Mouse (Mus musculus): ENCODE data around the gene Tuba4a. TPM values are rescaled to one million over a fixed set of nuclear protein-coding genes. Genes with fewer than 3 reads are reported as not detected.

The Tuba4a gene
- total and polyA plus RNA-seq, 3 experiments: 180 to 294 (median 192) TPM

GRCm38 (mm10) chr1:75192452-75192851, 27.2 kb downstream of the Tuba4a start:
- Histone ChIP-seq H3K4me1 (ENCODE audit: control insufficient read depth in 1 of 2, insufficient read depth in 2 of 2) (peaks cover 10 to 38% of the 10 kb centered on the region in 2 experiments), H3K4me3 (replicated peaks in 1 of 3; ENCODE audit: low read depth in 2 of 3, low read length in 2 of 3, poor library complexity in 1 of 3) (peak overlapping the region; percentile 89 to 98 (median 97)), H3K36me3 (replicated peaks in 1 of 2; ENCODE audit: control insufficient read depth in 1 of 2, insufficient read depth in 1 of 2, low read length in 1 of 2) (peaks cover 18 to 54% of the 10 kb centered on the region in 2 experiments), H3K27ac (ENCODE audit: insufficient read depth, low read depth) (peak overlapping the region; percentile 93), H3K4me2 (ENCODE audit: insufficient read depth, low read depth, poor library complexity, severe bottlenecking) (peak overlapping the region; percentile 27), H3K9ac (ENCODE audit: insufficient read depth, low read depth) (peak overlapping the region; percentile 90), H3K27me3 (replicated peaks) (no peaks in the 10 kb centered on the region), H3K79me2 (replicated peaks; ENCODE audit: control insufficient read depth, extremely low read depth, insufficient read depth, poor library complexity, severe bottlenecking) (no peaks in the 10 kb centered on the region), H3K9me3 (replicated peaks; ENCODE audit: low read length) (no peaks in the 10 kb centered on the region)
- dilution Hi-C loops (cut with MboI; ENCODE audit: extremely low pct_ligation_motif_present, extremely low pct_unique_long_range_greater_than_20kb, low sequenced_read_pairs): no loop called here
- no peak for TF ChIP-seq TBP (conservative IDR thresholded peaks at IDR 0.05; ENCODE audit: low read depth, low read length)
- TF ChIP-seq ETS1 (conservative IDR thresholded peaks at IDR 0.05; ENCODE audit: low read depth, low read length): peak; percentile 25; the same call in 1 of the 2 replicates
- peak; percentile 53; the same call in 1 of the 2 replicates for TF ChIP-seq HCFC1 (IDR thresholded peaks at IDR 0.05; ENCODE audit: low read depth, low read length)
- TF ChIP-seq USF1 (IDR thresholded peaks at IDR 0.05; ENCODE audit: low read depth, low read length): no peak
- TF ChIP-seq ZC3H11A (IDR thresholded peaks at IDR 0.05; ENCODE audit: low read depth, low read length): no peak
- TF ChIP-seq ELF1 (IDR thresholded peaks at IDR 0.05; ENCODE audit: low read depth, low read length): peak; percentile 90
- 0 out of 2 replicates have a peak, but pooled peaks have one; percentile 71 for TF ChIP-seq ZMIZ1 (IDR thresholded peaks at IDR 0.05; ENCODE audit: low read depth, low read length)
- TF ChIP-seq PAX5 (IDR thresholded peaks at IDR 0.05; ENCODE audit: low read length): no peak
- TF ChIP-seq CHD1 (IDR thresholded peaks at IDR 0.05; ENCODE audit: low read depth, low read length): peak; percentile 92; the same call in 1 of the 2 replicates
- TF ChIP-seq JUN (IDR thresholded peaks at IDR 0.05; ENCODE audit: insufficient read depth, low read depth, low read length): no peak
- TF ChIP-seq SMC3 (IDR thresholded peaks at IDR 0.05; ENCODE audit: low read depth, low read length): no peak
- TF ChIP-seq JUND (conservative IDR thresholded peaks at IDR 0.05; ENCODE audit: low read depth, low read length): no peak
- TF ChIP-seq NELFE (IDR thresholded peaks at IDR 0.05; ENCODE audit: low read depth, low read length): peak; percentile 60; the same call in 1 of the 2 replicates
- peak; percentile 24; the same call in 1 of the 2 replicates for TF ChIP-seq MYC (IDR thresholded peaks at IDR 0.05; ENCODE audit: low read depth, low read length)
- TF ChIP-seq NRF1 (IDR thresholded peaks at IDR 0.05; ENCODE audit: low read depth, low read length): 0 out of 2 replicates have a peak, but pooled peaks have one; percentile 9
- TF ChIP-seq ZNF384 (IDR thresholded peaks at IDR 0.05; ENCODE audit: low read depth, low read length): no peak
- peak; percentile 82 for TF ChIP-seq MXI1 (IDR thresholded peaks at IDR 0.05; ENCODE audit: low read depth, low read length)
- 0 out of 2 replicates have a peak, but pooled peaks have one; percentile 62 for TF ChIP-seq KAT2A (IDR thresholded peaks at IDR 0.05; ENCODE audit: insufficient replicate concordance, low read length)
- TF ChIP-seq UBTF (IDR thresholded peaks at IDR 0.05; ENCODE audit: low read depth, low read length): no peak
- TF ChIP-seq USF2 (conservative IDR thresholded peaks at IDR 0.05; ENCODE audit: low read depth, low read length): no peak
- no peak for TF ChIP-seq CTCF (conservative IDR thresholded peaks at IDR 0.05 in 1 of 2, IDR thresholded peaks at IDR 0.05 in 1 of 2; ENCODE audit: low read depth in 2 of 2, low read length in 2 of 2)
- TF ChIP-seq RAD21 (IDR thresholded peaks at IDR 0.05; ENCODE audit: low read depth, low read length): no peak
- no peak for TF ChIP-seq E2F4 (IDR thresholded peaks at IDR 0.05; ENCODE audit: insufficient replicate concordance, low read depth, low read length)
- TF ChIP-seq SIN3A (IDR thresholded peaks at IDR 0.05; ENCODE audit: low read length): peak; percentile 51
- no peak for TF ChIP-seq RCOR1 (conservative IDR thresholded peaks at IDR 0.05; ENCODE audit: low read depth, low read length)
- peak; percentile 51; the same call in 1 of the 2 replicates for TF ChIP-seq TCF12 (IDR thresholded peaks at IDR 0.05; ENCODE audit: low read depth, low read length)
- no peak for TF ChIP-seq MAZ (IDR thresholded peaks at IDR 0.05; ENCODE audit: low read depth, low read length)
- no peak; the same call in 1 of the 2 replicates for TF ChIP-seq POLR2AphosphoS2 (IDR thresholded peaks at IDR 0.05; ENCODE audit: low read depth, low read length)
- peak; percentile 27; the same call in 1 of the 2 replicates for TF ChIP-seq IRF4 (IDR thresholded peaks at IDR 0.05; ENCODE audit: low read depth, low read length)
- no peak for TF ChIP-seq MEF2A (IDR thresholded peaks at IDR 0.05; ENCODE audit: borderline replicate concordance, low read depth, low read length)
- TF ChIP-seq ZKSCAN1 (IDR thresholded peaks at IDR 0.05; ENCODE audit: borderline replicate concordance, low read depth, low read length): no peak
- TF ChIP-seq BHLHE40 (IDR thresholded peaks at IDR 0.05; ENCODE audit: low read depth, low read length): no peak
- 0 out of 2 replicates have a peak, but pooled peaks have one; percentile 37 for TF ChIP-seq MAX (IDR thresholded peaks at IDR 0.05; ENCODE audit: low read length)
- no peak for TF ChIP-seq GABPA (IDR thresholded peaks at IDR 0.05; ENCODE audit: insufficient replicate concordance, low read depth, low read length)
- TF ChIP-seq MAFK (IDR thresholded peaks at IDR 0.05; ENCODE audit: insufficient replicate concordance, low read length): no peak
- TF ChIP-seq CHD2 (IDR thresholded peaks at IDR 0.05; ENCODE audit: low read length): no peak
- TF ChIP-seq POLR2A (IDR thresholded peaks at IDR 0.05; ENCODE audit: low read depth, low read length): no peak
- TF ChIP-seq EP300 (IDR thresholded peaks at IDR 0.05; ENCODE audit: low read length): peak; percentile 25; the same call in 1 of the 2 replicates
- DNase-seq (ENCODE audit: extremely low read depth): peak; percentile 70
- in situ Hi-C loops (cut with MboI; ENCODE audit: low pct_ligation_motif_present, low pct_unique_long_range_greater_than_20kb, low sequenced_read_pairs): no loop called here
